Mouse (Mus musculus) heart, adult 11 months (tissue): ENCODE results near the gene Lonp2.

Experiments
- DNase-seq: peaks from one replicate; pipeline ENCODE4 v3.0.0; 2022

The Lonp2 gene

GRCm38 (mm10) chr8:86718332-86718994 is 94.6 kb downstream of the Lonp2 start:
- peak; percentile 64 for DNase-seq

GRCm38 (mm10) chr8:86719368-86719767 is 95.5 kb downstream of the Lonp2 start:
- DNase-seq, result no peak

- DNase-seq, result peak; percentile 72
Observed at GRCm38 (mm10) chr8:86720756-86721459, 97.1 kb downstream of the Lonp2 start.

- peak; percentile 54 for DNase-seq
Observed at GRCm38 (mm10) chr8:86721490-86721889, 97.6 kb downstream of the Lonp2 start.

GRCm38 (mm10) chr8:86726959-86727358 is 103.1 kb downstream of the Lonp2 start:
- peak; percentile 89 for DNase-seq

- DNase-seq, result peak; percentile 87
Observed at GRCm38 (mm10) chr8:86728224-86728950, 104.5 kb downstream of the Lonp2 start.

- peak; percentile 88 for DNase-seq
Observed at GRCm38 (mm10) chr8:86730303-86730702, 106.5 kb downstream of the Lonp2 start.

GRCm38 (mm10) chr8:86730860-86731259 is 107.0 kb downstream of the Lonp2 start:
- DNase-seq, result peak; percentile 87

- peak; percentile 80 for DNase-seq
Observed at GRCm38 (mm10) chr8:86734171-86734570, 110.3 kb downstream of the Lonp2 start.

GRCm38 (mm10) chr8:86734954-86735353 is 111.1 kb downstream of the Lonp2 start:
- peak; percentile 21 for DNase-seq

- DNase-seq, result peak; percentile 66
Observed at GRCm38 (mm10) chr8:86735446-86736111, 111.7 kb downstream of the Lonp2 start.

GRCm38 (mm10) chr8:86740899-86741298 is 117.1 kb downstream of the Lonp2 start:
- DNase-seq, result no peak

GRCm38 (mm10) chr8:86741627-86742026 is 117.8 kb downstream of the Lonp2 start:
- peak; percentile 83 for DNase-seq

- DNase-seq, result peak; percentile 78
Observed at GRCm38 (mm10) chr8:86742605-86743345, 118.9 kb downstream of the Lonp2 start.

- DNase-seq, result peak; percentile 87
Observed at GRCm38 (mm10) chr8:86744313-86745220, 120.7 kb downstream of the Lonp2 start.

GRCm38 (mm10) chr8:86745221-86745934 is 121.5 kb downstream of the Lonp2 start, which contains the start of the genes Gm10638 and Siah1a:
Gene Gm10638, plus strand, starts transcription at chr8:86745699.
Gene Siah1a, minus strand, starts transcription at chr8:86745934.
- DNase-seq, result peak; percentile 97

- peak; percentile 100 for DNase-seq
Observed at GRCm38 (mm10) chr8:86745935-86746441, 122.1 kb downstream of the Lonp2 start.

- DNase-seq, result no peak
Observed at GRCm38 (mm10) chr8:86746511-86746910, 122.7 kb downstream of the Lonp2 start.

GRCm38 (mm10) chr8:86749842-86750241 is 126.0 kb downstream of the Lonp2 start:
- peak; percentile 62 for DNase-seq
